Mouse (Mus musculus) midbrain, embryonic 16.5 days (tissue): ENCODE measurements around the gene Ksr1. TPM values are rescaled to one million over a fixed set of nuclear protein-coding genes. Genes with fewer than 3 reads are reported as not detected.

Experiments
- ATAC-seq: fragments of 200-750 bp; cut with Nextera tagmentation; 2 replicates; pipeline ENCODE4 v1.8.0; 2017; ENCODE audit warnings: moderate TSS enrichment
- H3K27ac ChIP-seq: fragments of 300-500 bp; sonication (generic); 2 replicates; pipeline ENCODE4 v1.5.1; 2014; ENCODE audit warnings: mild to moderate bottlenecking, low read length, mixed read lengths
- H3K27me3 ChIP-seq: fragments of 300-500 bp; sonication (generic); 2 replicates; pipeline ENCODE4 v1.6.1; 2014; ENCODE audit warnings: low read depth, low read length, mixed read lengths; ENCODE audit not compliant: control insufficient read depth, insufficient read depth
- H3K36me3 ChIP-seq: fragments of 300-500 bp; sonication (generic); 2 replicates; pipeline ENCODE4 v1.6.1; 2014; ENCODE audit warnings: mild to moderate bottlenecking, low read length, moderate library complexity, mixed read lengths; ENCODE audit not compliant: control insufficient read depth, insufficient read depth
- H3K4me1 ChIP-seq: fragments of 300-500 bp; sonication (generic); 2 replicates; pipeline ENCODE4 v1.6.1; 2014; ENCODE audit warnings: mild to moderate bottlenecking, low read length, mixed read lengths; ENCODE audit not compliant: control insufficient read depth, insufficient read depth
- H3K4me2 ChIP-seq: fragments of 300-500 bp; sonication (generic); 2 replicates; pipeline ENCODE4 v1.6.1; 2014; ENCODE audit warnings: mild to moderate bottlenecking, low read length, mixed read lengths
- H3K4me3 ChIP-seq: fragments of 300-500 bp; sonication (generic); 2 replicates; pipeline ENCODE4 v1.5.1; 2014; ENCODE audit warnings: low read depth, mild to moderate bottlenecking, low read length, moderate library complexity, mixed read lengths
- H3K9ac ChIP-seq: fragments of 300-500 bp; sonication (generic); 2 replicates; pipeline ENCODE4 v1.6.1; 2014; ENCODE audit warnings: low read depth, low read length, mixed read lengths
- H3K9me3 ChIP-seq: fragments of 300-500 bp; sonication (generic); replicated peaks from 2 replicates; pipeline ENCODE4 v1.6.1; 2014; ENCODE audit warnings: mild to moderate bottlenecking, low read length, mixed read lengths; ENCODE audit not compliant: control insufficient read depth, poor library complexity, severe bottlenecking
- WGBS: fragments of 180-500 bp; shearing (Covaris S2); extraction: QIAGEN DNeasy Blood & Tissue Kit; methylation state at CpG from one replicate; pipeline ENCODE4 v1.1.7; 2014; 5-methylcytosine and 5-hydroxymethylcytosine counted together
- polyA plus RNA-seq: library from polyadenylated mRNA; unstranded; fragments of >200 nt; fragmentation: Nextera tagmentation; extraction: Ambion mirVana; gene quantifications from 2 replicates; pipeline ENCODE4 v1.2.1, GENCODE M21; 2015

The Ksr1 gene
- polyA plus RNA-seq, 1 experiment from 2014 or later = 4.5 TPM

- H3K27ac ChIP-seq = no peak overlapping the region
- H3K4me3 ChIP-seq = no peak overlapping the region
- no peak for ATAC-seq
- H3K4me2 ChIP-seq = no peak overlapping the region
- H3K4me1 ChIP-seq = peaks cover 3% of the 10 kb centered on the region; the same call in 1 of the 2 replicates
- H3K36me3 ChIP-seq = no peaks in the 10 kb centered on the region
- no peaks in the 10 kb centered on the region for H3K9me3 ChIP-seq
- no peak overlapping the region for H3K9ac ChIP-seq
- no peaks in the 10 kb centered on the region for H3K27me3 ChIP-seq
- WGBS = 84% methylated on average over 13 of the region's 13 CpGs
These were observed 11.6 kb downstream of the Ksr1 start for GRCm38 (mm10) chr11:79134416-79135104.

- WGBS = 88% methylated on average over 9 of the region's 9 CpGs
- no peak overlapping the region for H3K9ac ChIP-seq
- no peak overlapping the region for H3K4me2 ChIP-seq
- no peak overlapping the region for H3K4me3 ChIP-seq
- no peak for ATAC-seq
- peaks cover 3% of the 10 kb centered on the region; the same call in 1 of the 2 replicates for H3K4me1 ChIP-seq
- H3K36me3 ChIP-seq = no peaks in the 10 kb centered on the region
- no peaks in the 10 kb centered on the region for H3K27me3 ChIP-seq
- H3K9me3 ChIP-seq = no peaks in the 10 kb centered on the region
- no peak overlapping the region for H3K27ac ChIP-seq
These were observed 12.2 kb downstream of the Ksr1 start for GRCm38 (mm10) chr11:79133961-79134360.

GRCm38 (mm10) chr11:79133051-79133450 lies 13.2 kb downstream of the Ksr1 start:
- Histone ChIP-seq H3K27me3 (no peaks in the 10 kb centered on the region), H3K36me3 (no peaks in the 10 kb centered on the region), H3K4me1 (peaks cover 3% of the 10 kb centered on the region; the same call in 1 of the 2 replicates), H3K9me3 (no peaks in the 10 kb centered on the region), H3K9ac (no peak overlapping the region), H3K4me2 (no peak overlapping the region), H3K4me3 (no peak overlapping the region), H3K27ac (no peak overlapping the region)
- no peak for ATAC-seq
- 86% methylated on average over 5 of the region's 5 CpGs for WGBS

- 74% methylated on average over 9 of the region's 9 CpGs for WGBS
- no peaks in the 10 kb centered on the region for H3K27me3 ChIP-seq
- no peaks in the 10 kb centered on the region for H3K36me3 ChIP-seq
- no peak for ATAC-seq
- no peak overlapping the region for H3K4me2 ChIP-seq
- H3K9ac ChIP-seq = no peak overlapping the region
- H3K9me3 ChIP-seq = no peaks in the 10 kb centered on the region
- no peak overlapping the region for H3K27ac ChIP-seq
- H3K4me3 ChIP-seq = no peak overlapping the region
- peaks cover 3% of the 10 kb centered on the region; the same call in 1 of the 2 replicates for H3K4me1 ChIP-seq
These were observed 14.2 kb downstream of the Ksr1 start for GRCm38 (mm10) chr11:79131949-79132411.

- no peak overlapping the region for H3K4me3 ChIP-seq
These were observed 16.5 kb downstream of the Ksr1 start for GRCm38 (mm10) chr11:79129388-79130356.

GRCm38 (mm10) chr11:79128233-79128632 lies 18.0 kb downstream of the Ksr1 start:
- H3K4me2 ChIP-seq = no peak overlapping the region
- no peaks in the 10 kb centered on the region for H3K4me1 ChIP-seq
- H3K27ac ChIP-seq = no peak overlapping the region
- no peaks in the 10 kb centered on the region for H3K27me3 ChIP-seq
- H3K9ac ChIP-seq = no peak overlapping the region
- H3K9me3 ChIP-seq = no peaks in the 10 kb centered on the region
- 95% methylated on average over 7 of the region's 7 CpGs for WGBS
- no peak overlapping the region for H3K4me3 ChIP-seq
- H3K36me3 ChIP-seq = no peaks in the 10 kb centered on the region
- no peak for ATAC-seq

More at GRCm38 (mm10) chr11:79129388-79130356, 16.5 kb downstream of the Ksr1 start:
- Histone ChIP-seq H3K27me3 (no peaks in the 10 kb centered on the region), H3K27ac (no peak overlapping the region), H3K4me1 (no peaks in the 10 kb centered on the region), H3K9ac (no peak overlapping the region), H3K36me3 (no peaks in the 10 kb centered on the region), H3K4me2 (no peak overlapping the region), H3K9me3 (no peaks in the 10 kb centered on the region)
- no peak for ATAC-seq
- 78% methylated on average over 13 of the region's 13 CpGs for WGBS

- no peak for ATAC-seq
- no peak overlapping the region for H3K9ac ChIP-seq
- no peaks in the 10 kb centered on the region for H3K27me3 ChIP-seq
- no peak overlapping the region for H3K4me3 ChIP-seq
- no peaks in the 10 kb centered on the region for H3K36me3 ChIP-seq
- 93% methylated on average over 3 of the region's 3 CpGs for WGBS
- H3K4me1 ChIP-seq = no peaks in the 10 kb centered on the region
- no peaks in the 10 kb centered on the region for H3K9me3 ChIP-seq
- H3K27ac ChIP-seq = no peak overlapping the region
- H3K4me2 ChIP-seq = no peak overlapping the region
These were observed 19.2 kb downstream of the Ksr1 start for GRCm38 (mm10) chr11:79126963-79127362.

- H3K27ac ChIP-seq = no peak overlapping the region
- H3K4me3 ChIP-seq = no peak overlapping the region
- H3K4me2 ChIP-seq = no peak overlapping the region
- no peaks in the 10 kb centered on the region for H3K27me3 ChIP-seq
- WGBS = 93% methylated on average over 8 of the region's 8 CpGs
- H3K9ac ChIP-seq = no peak overlapping the region
- no peak for ATAC-seq
- no peaks in the 10 kb centered on the region for H3K9me3 ChIP-seq
- H3K4me1 ChIP-seq = no peaks in the 10 kb centered on the region
- H3K36me3 ChIP-seq = no peaks in the 10 kb centered on the region
These were observed 20.4 kb downstream of the Ksr1 start for GRCm38 (mm10) chr11:79125775-79126174.

GRCm38 (mm10) chr11:79122556-79122955 lies 23.7 kb downstream of the Ksr1 start:
- Histone ChIP-seq H3K4me2 (no peak overlapping the region), H3K4me3 (no peak overlapping the region), H3K4me1 (0 out of 2 replicates have a peak, but pooled peaks cover 3% of the 10 kb centered on the region), H3K9me3 (no peaks in the 10 kb centered on the region), H3K27me3 (no peaks in the 10 kb centered on the region), H3K27ac (no peak overlapping the region), H3K36me3 (no peaks in the 10 kb centered on the region), H3K9ac (no peak overlapping the region)
- ATAC-seq = no peak
- WGBS = 92% methylated on average over 10 of the region's 10 CpGs
